Mouse (Mus musculus) liver, embryonic 14.5 days (tissue): ENCODE results near the gene Opalin. TPM values are rescaled to one million over a fixed set of nuclear protein-coding genes. Genes with fewer than 3 reads are reported as not detected.

Experiments
- ATAC-seq: fragments of 200-750 bp; cut with Nextera tagmentation; 2 replicates; pipeline ENCODE4 v1.8.0; 2017; ENCODE audit warnings: moderate number of reproducible peaks, mild to moderate bottlenecking, moderate library complexity; ENCODE audit not compliant: insufficient read depth
- DNase-seq, 3 experiments: peaks; one replicate each; pipeline ENCODE4 v3.0.0-alpha.2; 2012 to 2013; ENCODE audit warnings: low read depth in 3 of 3, low spot score in 3 of 3
- H3K27ac ChIP-seq: fragments of 300-500 bp; sonication (generic); 2 replicates; pipeline ENCODE4 v1.5.1; 2014; ENCODE audit warnings: moderate library complexity, mild to moderate bottlenecking, control low read depth, inconsistent platforms
- H3K27me3 ChIP-seq: fragments of 300-500 bp; sonication (generic); 2 replicates; pipeline ENCODE4 v1.6.1; 2014; ENCODE audit warnings: mild to moderate bottlenecking, low read length, moderate library complexity; ENCODE audit not compliant: control insufficient read depth, insufficient read depth
- H3K36me3 ChIP-seq: fragments of 300-500 bp; sonication (generic); replicated peaks from 2 replicates; pipeline ENCODE4 v1.6.1; 2014; ENCODE audit warnings: low read depth; ENCODE audit not compliant: control insufficient read depth, insufficient read depth
- H3K4me1 ChIP-seq, 2 experiments: fragments of 200-500 bp in 1 of 2; fragments of 300-500 bp in 1 of 2; sonication (generic) in 1 of 2; replicated peaks; 2 replicates each; pipeline ENCODE4 v1.6.1; 2012 to 2014; ENCODE audit warnings: antibody characterized with exemption in 1 of 2, inconsistent platforms in 1 of 2, low read length in 1 of 2; ENCODE audit not compliant: control insufficient read depth in 2 of 2, insufficient read depth in 2 of 2
- H3K4me2 ChIP-seq: fragments of 300-500 bp; sonication (generic); 2 replicates; pipeline ENCODE4 v1.6.1; 2014; ENCODE audit warnings: low read depth, mild to moderate bottlenecking, control low read depth, moderate library complexity
- H3K4me3 ChIP-seq, 2 experiments: fragments of 200-500 bp in 1 of 2; fragments of 300-500 bp in 1 of 2; sonication (generic) in 1 of 2; 2 replicates each; pipeline ENCODE4 v1.5.1; 2012 to 2014; ENCODE audit warnings: low read depth in 2 of 2, low read length in 2 of 2, mild to moderate bottlenecking in 2 of 2, control low read depth in 1 of 2, inconsistent platforms in 1 of 2, moderate library complexity in 1 of 2; ENCODE audit not compliant: insufficient read depth in 1 of 2
- H3K9ac ChIP-seq: fragments of 300-500 bp; sonication (generic); replicated peaks from 2 replicates; pipeline ENCODE4 v1.6.1; 2014; ENCODE audit warnings: mild to moderate bottlenecking, control low read depth, moderate library complexity
- H3K9me3 ChIP-seq: fragments of 300-500 bp; sonication (generic); 2 replicates; pipeline ENCODE4 v1.6.1; 2016; ENCODE audit warnings: low read length, mixed read lengths; ENCODE audit not compliant: control insufficient read depth
- CTCF ChIP-seq: IDR thresholded peaks from 2 replicates; pipeline ENCODE4 v1.5.1; 2016; ENCODE audit warnings: antibody characterized with exemption, low read depth, control low read depth
- EP300 ChIP-seq: IDR thresholded peaks from 2 replicates; pipeline ENCODE4 v1.6.1; 2016; ENCODE audit warnings: antibody characterized with exemption, low read depth
- WGBS: fragments of 180-500 bp; shearing (Covaris S2); extraction: QIAGEN DNeasy Blood & Tissue Kit; methylation state at CpG from one replicate; pipeline ENCODE4 v1.1.7; 2014; ENCODE audit not compliant: insufficient replicate concordance; 5-methylcytosine and 5-hydroxymethylcytosine counted together
- polyA plus RNA-seq, 2 experiments: library from polyadenylated mRNA; depleted of rRNA in 1 of 2; stranded (reverse) in 1 of 2; unstranded in 1 of 2; fragments of >200 nt; fragmentation: Nextera tagmentation in 1 of 2; extraction: Ambion mirVana in 1 of 2; gene quantifications; 2 replicates each; pipeline versions ENCODE4 v1.2.1 to v1.2.3; 2012 to 2014

Opalin gene
- polyA plus RNA-seq, 2 experiments = not detected

GRCm38 (mm10) chr19:41014003-41014402 is 62.9 kb downstream of the Opalin start:
- Histone ChIP-seq H3K4me3 (no peak overlapping the region), H3K27me3 (no peaks in the 10 kb centered on the region; the same call in 1 of the 2 replicates), H3K9me3 (no peaks in the 10 kb centered on the region), H3K27ac (no peak overlapping the region), H3K4me1 (peaks cover 0 to 3% of the 10 kb centered on the region in 2 experiments; a peak in 1 of 4 replicates), H3K4me2 (no peak overlapping the region), H3K36me3 (no peaks in the 10 kb centered on the region), H3K9ac (no peak overlapping the region)
- DNase-seq (no peak), ATAC-seq (no peak)
- WGBS = 14% methylated on average over 9 of the region's 9 CpGs
- TF ChIP-seq EP300 (no peak), CTCF (no peak)

GRCm38 (mm10) chr19:41013591-41013990 is 63.3 kb downstream of the Opalin start:
- H3K4me2 ChIP-seq = no peak overlapping the region
- DNase-seq (no peak), ATAC-seq (no peak)
- WGBS = 8% methylated on average over 5 of the region's 5 CpGs
- H3K27ac ChIP-seq = no peak overlapping the region
- H3K4me3 ChIP-seq = no peak overlapping the region
- peaks cover 0 to 3% of the 10 kb centered on the region in 2 experiments; a peak in 1 of 4 replicates for H3K4me1 ChIP-seq
- TF ChIP-seq CTCF (no peak), EP300 (no peak)
- H3K9ac ChIP-seq = no peak overlapping the region
- no peaks in the 10 kb centered on the region for H3K36me3 ChIP-seq
- H3K27me3 ChIP-seq = no peaks in the 10 kb centered on the region; the same call in 1 of the 2 replicates
- H3K9me3 ChIP-seq = no peaks in the 10 kb centered on the region

Other genes starting within 250 kb of the Opalin start
- gene Ccnj, start 245.8 kb downstream of the Opalin start, polyA plus RNA-seq (2012; rRNA removed) = 2.9 and 3.2 TPM in 2 replicates
- gene Ccnj, start 245.8 kb downstream of the Opalin start, polyA plus RNA-seq (2014; fragmentation: Nextera tagmentation; extraction: Ambion mirVana) = 2.7 and 2.9 TPM in 2 replicates
- 1.9 and 2.7 TPM in 2 replicates for gene Zfp518a, start 182.4 kb downstream of the Opalin start, polyA plus RNA-seq (2012; rRNA removed)
- 4.4 and 5.5 TPM in 2 replicates for gene Zfp518a, start 182.4 kb downstream of the Opalin start, polyA plus RNA-seq (2014; fragmentation: Nextera tagmentation; extraction: Ambion mirVana)
- gene Blnk, start 82.6 kb downstream of the Opalin start, polyA plus RNA-seq (2012; rRNA removed) = 0.42 and 0.45 TPM in 2 replicates
- 0.71 and 0.72 TPM in 2 replicates for gene Blnk, start 82.6 kb downstream of the Opalin start, polyA plus RNA-seq (2014; fragmentation: Nextera tagmentation; extraction: Ambion mirVana)
- gene Dntt, start 47.8 kb downstream of the Opalin start, polyA plus RNA-seq (2012; rRNA removed) = 0.03 TPM in 1 of 2 replicates, not detected in the other
- gene Dntt, start 47.8 kb downstream of the Opalin start, polyA plus RNA-seq (2014; fragmentation: Nextera tagmentation; extraction: Ambion mirVana) = 0.09 TPM in 1 of 2 replicates, not detected in the other
- gene Tll2, start 129.7 kb upstream of the Opalin start, polyA plus RNA-seq (2012; rRNA removed) = not detected in 2 replicates
- not detected in 2 replicates for gene Tll2, start 129.7 kb upstream of the Opalin start, polyA plus RNA-seq (2014; fragmentation: Nextera tagmentation; extraction: Ambion mirVana)
- gene Tm9sf3, start 186.9 kb upstream of the Opalin start, polyA plus RNA-seq (2012; rRNA removed) = 22.5 and 35.0 TPM in 2 replicates
- gene Tm9sf3, start 186.9 kb upstream of the Opalin start, polyA plus RNA-seq (2014; fragmentation: Nextera tagmentation; extraction: Ambion mirVana) = 53.0 and 59.2 TPM in 2 replicates